Mouse (Mus musculus): ENCODE results near the gene Arxes2.
"Not testable (repeated sequence)": the region's sequence is repeated elsewhere in the genome, so short reads cannot be mapped to it uniquely, and the experiment has no call there.

Arxes2 gene

GRCm38 (mm10) chrX:135993664-135994119, at the start of gene Arxes2:
Gene Arxes2 (plus strand): TSS chrX:135993824.
- DNase-seq (ENCODE audit: low spot score in 2 of 2): peak in 1 of 2 experiments; percentile 22

- DNase-seq (ENCODE audit: low spot score in 2 of 2): no peak
Observed at GRCm38 (mm10) chrX:135948699-135949437, 44.8 kb upstream of the Arxes2 start.

GRCm38 (mm10) chrX:135956988-135957690, 36.5 kb upstream of the Arxes2 start:
- no peak for DNase-seq (ENCODE audit: low spot score in 2 of 2)

- DNase-seq (ENCODE audit: low spot score in 2 of 2): no peak
Observed at GRCm38 (mm10) chrX:135957691-135958081, 35.9 kb upstream of the Arxes2 start.

- no peak for DNase-seq (ENCODE audit: low spot score in 2 of 2)
Observed at GRCm38 (mm10) chrX:135958589-135959225, 34.9 kb upstream of the Arxes2 start.

- DNase-seq (ENCODE audit: low spot score in 2 of 2): no peak
Observed at GRCm38 (mm10) chrX:135959536-135959935, 34.1 kb upstream of the Arxes2 start.

GRCm38 (mm10) chrX:135962342-135962741, 31.3 kb upstream of the Arxes2 start:
- DNase-seq (ENCODE audit: low spot score in 2 of 2): no peak

- no peak for DNase-seq (ENCODE audit: low spot score in 2 of 2)
Observed at GRCm38 (mm10) chrX:135963130-135963529, 30.5 kb upstream of the Arxes2 start.

- DNase-seq (ENCODE audit: low spot score in 2 of 2): peak in 1 of 2 experiments; percentile 68
Observed at GRCm38 (mm10) chrX:135963629-135964028, 30.0 kb upstream of the Arxes2 start.

- DNase-seq (ENCODE audit: low spot score in 2 of 2): no peak
Observed at GRCm38 (mm10) chrX:135973597-135974423, 19.8 kb upstream of the Arxes2 start.

- DNase-seq (ENCODE audit: low spot score in 2 of 2): no peak
Observed at GRCm38 (mm10) chrX:135974424-135975225, 19.0 kb upstream of the Arxes2 start.

- peak; percentile 83 to 89 for DNase-seq (ENCODE audit: low spot score in 2 of 2)
Observed at GRCm38 (mm10) chrX:135975226-135975552, 18.4 kb upstream of the Arxes2 start.

GRCm38 (mm10) chrX:135984539-135985260, 8.9 kb upstream of the Arxes2 start:
- DNase-seq (ENCODE audit: low spot score in 2 of 2): peak in 1 of 2 experiments; percentile 36

GRCm38 (mm10) chrX:135986267-135986666, 7.4 kb upstream of the Arxes2 start:
- no peak for DNase-seq (ENCODE audit: low spot score in 2 of 2)

- no peak for DNase-seq (ENCODE audit: low spot score in 2 of 2)
Observed at GRCm38 (mm10) chrX:135990661-135991060, 3.0 kb upstream of the Arxes2 start.

GRCm38 (mm10) chrX:135993192-135993594, 431 bp upstream of the Arxes2 start:
- DNase-seq (ENCODE audit: low spot score in 2 of 2): not testable (repeated sequence)

GRCm38 (mm10) chrX:136007199-136007843, 13.7 kb downstream of the Arxes2 start:
- no peak for DNase-seq (ENCODE audit: low spot score in 2 of 2)

GRCm38 (mm10) chrX:136014392-136014791, 20.8 kb downstream of the Arxes2 start:
- DNase-seq (ENCODE audit: low spot score in 2 of 2): no peak

- no peak for DNase-seq (ENCODE audit: low spot score in 2 of 2)
Observed at GRCm38 (mm10) chrX:136030331-136030730, 36.7 kb downstream of the Arxes2 start.
